Mouse (Mus musculus) CH12F3 (cell line): Measurements from ENCODE around the gene Aif1l.
"Not testable (repeated sequence)": the region's sequence is repeated elsewhere in the genome, so short reads cannot be mapped to it uniquely, and the experiment has no call there.

Experiments used
- in situ Hi-C: fragments of 300-500 bp; cut with MboI; formaldehyde crosslinking; loops from 2 replicates; pipeline ENCODE4 v1.14.3; 2020; ENCODE audit warnings: low sequenced_read_pairs

The Aif1l gene

DNA sequence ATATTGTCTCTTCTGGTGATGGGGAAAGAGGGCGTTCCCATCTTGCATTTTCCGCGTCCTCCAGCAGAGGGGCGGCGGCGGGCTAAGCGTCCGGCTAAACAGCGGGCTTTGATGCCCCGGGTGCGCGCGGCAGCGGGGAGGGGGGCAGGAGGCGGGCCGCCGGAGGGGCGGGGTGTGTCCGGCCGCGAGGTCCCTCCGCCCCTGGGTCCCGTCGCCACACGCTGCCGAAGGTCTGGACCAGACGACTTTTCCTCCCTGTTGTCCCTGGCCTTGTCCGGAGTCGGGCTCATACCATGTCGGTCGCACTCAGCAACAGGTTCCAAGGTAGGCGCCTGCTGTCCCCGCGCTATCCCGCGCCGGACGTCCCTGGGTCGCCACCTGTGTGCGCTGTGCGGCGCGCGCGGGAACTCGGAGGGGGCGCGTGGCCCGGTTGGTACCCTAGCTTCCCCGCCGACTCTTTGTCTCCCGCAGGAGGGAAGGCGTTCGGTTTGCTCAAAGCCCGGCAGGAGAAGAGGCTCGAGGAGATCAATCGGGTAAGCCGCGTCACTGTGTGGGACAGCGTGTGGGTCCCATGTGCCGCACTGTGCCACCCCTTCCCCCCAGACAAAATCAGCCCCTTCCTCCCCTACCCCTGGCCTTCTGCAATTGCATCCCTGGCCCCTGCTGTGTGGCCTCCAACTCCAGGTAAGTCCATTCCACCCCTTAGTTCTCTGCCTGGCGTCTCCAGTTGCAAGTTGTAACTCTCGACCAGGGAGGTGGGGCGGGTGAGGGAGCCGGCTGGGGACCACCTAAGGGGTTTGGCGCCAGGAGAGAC, at the start of gene Aif1l:
Gene Aif1l, plus strand, starts transcription at position 82 of the 814 bp plus-strand sequence.
- in situ Hi-C loops: no loop called here

DNA sequence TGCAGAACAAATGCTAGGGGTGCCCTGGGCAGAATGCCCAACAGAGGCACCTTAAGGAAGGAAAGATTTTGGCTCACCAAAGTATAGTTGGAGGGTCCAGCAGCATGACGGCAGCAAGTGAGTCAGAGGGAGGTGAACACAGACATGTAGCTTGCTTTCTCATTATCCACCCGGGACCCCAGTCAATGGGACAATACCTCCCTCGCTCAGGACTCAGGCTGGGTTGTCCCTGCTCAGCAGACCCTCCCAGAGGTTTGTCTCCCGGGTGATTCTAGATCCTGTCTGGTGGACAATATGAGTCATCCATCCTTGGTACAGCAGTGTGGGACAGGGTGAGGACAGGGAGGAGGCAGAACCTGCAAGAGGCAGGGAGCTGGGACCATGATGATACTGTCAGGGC, 49.0 kb upstream of the Aif1l start:
- in situ Hi-C loops: no loop called here

DNA sequence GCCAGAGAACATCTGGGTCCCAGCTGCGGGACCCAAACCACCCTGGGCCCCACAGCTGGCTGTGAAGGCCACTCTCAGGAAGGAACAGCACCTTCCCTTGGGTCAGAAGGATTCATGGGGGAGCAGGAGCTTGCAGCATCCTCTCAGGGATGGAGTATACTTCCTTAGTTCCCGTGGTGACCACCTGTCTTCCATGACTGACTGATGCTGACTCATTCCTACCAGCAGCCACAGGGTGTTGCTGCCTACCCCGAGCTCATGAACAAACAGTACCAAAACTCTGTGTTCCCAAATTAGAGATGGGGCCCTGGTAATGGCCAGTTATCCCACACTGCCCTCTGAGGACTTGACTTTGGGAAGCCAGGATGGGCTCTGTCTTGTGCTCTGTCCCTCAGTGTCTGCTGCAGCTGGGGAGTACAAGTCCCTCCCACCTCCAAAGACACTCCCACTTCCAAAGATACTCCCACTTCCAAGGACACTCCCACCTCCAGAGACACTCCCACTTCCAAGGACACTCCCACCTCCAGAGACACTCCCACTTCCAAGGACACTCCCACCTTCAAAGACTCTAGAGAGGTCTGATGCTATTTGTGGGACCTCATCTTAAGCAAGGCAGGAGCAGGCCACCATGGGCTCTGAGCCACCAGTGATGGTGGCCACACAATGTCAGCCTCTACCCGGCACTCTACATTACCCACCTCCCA, 48.1 kb upstream of the Aif1l start:
- in situ Hi-C loops: no loop called here

DNA sequence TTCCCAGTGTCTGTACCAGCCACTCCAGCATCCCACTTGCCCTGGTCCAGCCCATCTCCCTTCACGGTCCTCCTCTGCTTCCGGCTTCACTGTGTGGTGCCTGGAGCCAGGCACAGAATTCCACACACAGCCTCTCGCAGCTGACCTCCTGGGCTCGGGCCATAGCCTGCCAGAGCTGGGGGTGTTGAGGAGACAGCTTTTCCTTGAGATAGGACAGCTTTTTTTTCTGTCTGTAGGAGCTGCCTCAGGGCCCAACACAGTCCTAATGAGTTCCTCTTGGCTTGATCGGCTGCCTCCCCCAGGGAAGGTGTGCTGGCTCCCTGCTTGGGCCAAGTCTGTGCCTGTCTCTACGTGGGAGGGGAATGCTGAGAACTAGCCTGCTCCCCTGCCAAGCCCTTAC, 45.9 kb upstream of the Aif1l start:
- in situ Hi-C loops: no loop called here

DNA sequence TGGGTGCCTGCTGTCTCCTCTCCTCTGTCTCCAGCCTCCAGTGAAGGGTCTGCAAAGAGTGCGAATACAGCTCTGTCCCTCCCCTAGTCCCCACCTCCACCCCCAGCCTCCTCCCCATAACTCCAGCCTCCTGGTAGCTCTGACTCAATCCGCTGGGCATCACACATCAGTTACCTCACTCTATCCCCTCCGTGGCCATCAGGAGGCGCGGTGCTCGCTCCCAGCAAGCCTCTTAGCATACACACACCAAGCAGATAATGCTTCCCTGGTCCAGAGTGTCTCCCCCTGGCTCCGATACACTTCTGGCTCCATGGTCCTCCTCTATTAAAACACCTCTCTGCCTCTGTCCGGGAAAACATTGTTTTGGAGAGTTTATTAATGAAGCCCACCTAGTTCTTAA, 45.3 kb upstream of the Aif1l start:
- in situ Hi-C loops: no loop called here

DNA sequence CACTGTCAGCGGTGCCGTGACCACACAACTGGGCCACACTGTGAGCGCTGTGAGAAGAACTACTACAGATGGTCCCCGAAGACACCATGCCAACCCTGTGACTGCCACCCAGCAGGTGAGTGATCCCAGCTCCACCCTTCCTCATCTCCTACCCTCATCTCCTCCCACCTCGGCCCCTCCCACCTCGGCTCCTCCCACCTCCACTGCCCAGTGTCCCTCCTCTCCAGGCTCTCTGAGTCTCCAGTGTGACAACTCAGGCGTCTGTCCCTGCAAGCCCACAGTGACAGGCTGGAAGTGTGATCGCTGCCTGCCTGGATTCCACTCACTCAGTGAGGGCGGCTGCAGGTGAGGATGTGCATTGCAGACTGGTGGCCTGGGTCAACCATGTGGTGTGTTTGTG, 44.3 kb upstream of the Aif1l start:
- in situ Hi-C loops: no loop called here

DNA sequence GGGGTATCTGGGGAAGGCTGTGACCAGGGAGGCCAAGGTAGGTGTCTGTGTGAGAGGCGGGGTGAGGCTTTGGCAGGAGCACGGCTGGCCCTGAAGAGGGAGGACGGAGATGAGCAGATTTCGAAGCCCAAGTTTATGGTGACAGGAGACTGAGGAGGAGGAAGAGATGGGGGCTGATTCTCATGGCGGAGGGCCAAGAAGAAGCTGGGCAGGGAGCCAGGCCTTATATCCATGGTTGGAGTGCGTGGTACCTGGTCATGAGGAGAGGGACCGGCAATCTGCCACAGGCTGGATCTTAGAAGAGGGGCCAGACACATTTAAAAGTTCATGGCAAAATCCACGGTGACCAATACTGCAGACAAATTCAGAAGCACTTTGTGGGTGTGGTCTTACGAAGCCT, 43.5 kb upstream of the Aif1l start:
- in situ Hi-C loops: no loop called here

DNA sequence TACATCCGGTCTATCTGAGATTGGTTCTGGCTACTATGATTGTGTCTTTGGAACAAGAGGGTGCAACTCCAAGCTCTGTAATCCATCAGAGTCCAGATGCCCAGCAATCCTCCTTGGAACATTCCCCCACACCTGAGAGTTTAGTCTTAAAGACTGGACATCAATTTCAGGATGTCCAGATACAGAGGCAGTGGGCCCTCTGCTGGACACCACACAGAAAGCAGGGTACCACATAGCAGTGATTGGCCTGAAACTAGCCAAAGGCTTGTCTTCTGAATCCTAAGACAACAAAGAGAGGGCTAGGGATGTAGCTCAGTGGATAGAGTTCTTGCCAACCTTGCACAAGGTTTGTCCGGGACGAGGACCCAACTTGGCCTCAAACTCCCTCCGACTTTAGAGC, 37.4 kb upstream of the Aif1l start:
- in situ Hi-C loops: no loop called here

DNA sequence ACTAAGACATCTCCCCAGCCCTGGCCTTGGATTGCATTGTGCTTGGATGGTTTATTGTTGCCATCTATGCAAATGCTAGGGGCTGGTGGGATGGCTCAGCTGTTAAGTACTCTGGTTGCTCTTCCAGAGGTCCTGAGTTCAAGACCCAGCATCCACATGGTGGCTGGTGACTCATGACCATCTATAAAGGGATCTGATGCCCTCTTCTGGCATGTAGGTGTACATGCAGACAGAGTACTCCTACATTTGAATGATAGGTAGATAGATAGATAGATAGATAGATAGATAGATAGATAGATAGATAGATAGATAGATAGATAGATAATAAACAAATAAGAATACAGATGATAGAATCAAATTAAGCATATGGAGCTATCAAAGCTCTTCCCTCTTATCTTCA, 35.7 kb upstream of the Aif1l start:
- in situ Hi-C loops: not testable (repeated sequence)

DNA sequence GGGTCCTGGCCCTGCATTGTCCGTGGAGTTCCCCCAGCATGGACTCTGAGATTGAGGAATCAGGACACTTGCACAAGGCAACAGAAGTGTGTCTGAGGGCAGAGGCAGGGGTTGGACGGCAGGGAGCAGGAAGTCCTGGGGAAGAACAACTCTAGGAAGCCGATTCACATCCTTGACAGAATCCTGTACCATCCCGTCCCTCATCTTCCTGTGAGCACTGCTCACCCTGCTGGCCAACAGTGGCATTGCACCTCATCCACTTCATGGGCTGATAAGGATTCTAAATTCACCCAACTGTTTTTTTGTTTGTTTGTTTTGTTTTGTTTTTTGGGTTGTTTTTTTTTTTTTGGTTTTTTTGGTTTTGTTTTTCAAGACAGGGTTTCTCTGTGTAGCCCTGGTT, 34.8 kb upstream of the Aif1l start:
- in situ Hi-C loops: no loop called here

DNA sequence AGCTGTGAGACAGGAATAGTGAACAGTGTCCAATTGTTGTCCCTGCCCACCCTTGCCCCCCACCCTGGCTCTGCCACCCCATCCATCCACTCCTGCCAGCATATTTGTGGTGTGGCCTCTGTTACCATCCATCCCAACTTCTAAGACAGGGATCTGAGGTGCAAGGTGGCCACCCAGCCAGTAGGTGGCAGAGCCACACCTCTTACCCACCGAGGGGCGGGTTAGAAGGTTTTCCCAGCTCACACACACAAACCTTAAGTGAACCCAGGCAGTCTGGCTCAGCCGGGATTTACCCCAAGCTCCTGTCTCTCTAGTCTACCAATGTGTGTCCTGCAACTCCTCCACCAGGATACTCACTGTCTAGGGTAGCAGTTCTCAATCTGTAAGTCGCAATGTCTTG, 32.3 kb upstream of the Aif1l start:
- in situ Hi-C loops: no loop called here

DNA sequence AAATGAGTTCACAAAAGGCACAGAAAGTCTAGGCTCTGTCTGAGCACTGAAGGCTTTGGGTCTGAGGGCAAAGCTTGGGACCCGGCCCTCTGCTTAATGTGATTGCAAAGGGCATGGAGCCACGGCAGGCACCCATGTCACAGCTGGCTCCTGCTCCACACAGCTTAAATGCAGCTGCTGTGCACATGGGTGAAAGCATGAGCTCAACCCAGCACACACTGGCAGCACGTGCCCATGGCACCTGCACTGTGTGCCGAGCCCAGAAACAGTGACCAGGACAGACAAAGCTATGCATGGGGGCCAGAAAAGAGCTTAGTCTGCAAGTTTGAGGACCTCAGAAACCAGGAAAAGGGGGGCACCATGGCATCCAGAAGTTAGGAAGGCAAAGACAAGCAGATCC, 26.3 kb upstream of the Aif1l start:
- in situ Hi-C loops: no loop called here

DNA sequence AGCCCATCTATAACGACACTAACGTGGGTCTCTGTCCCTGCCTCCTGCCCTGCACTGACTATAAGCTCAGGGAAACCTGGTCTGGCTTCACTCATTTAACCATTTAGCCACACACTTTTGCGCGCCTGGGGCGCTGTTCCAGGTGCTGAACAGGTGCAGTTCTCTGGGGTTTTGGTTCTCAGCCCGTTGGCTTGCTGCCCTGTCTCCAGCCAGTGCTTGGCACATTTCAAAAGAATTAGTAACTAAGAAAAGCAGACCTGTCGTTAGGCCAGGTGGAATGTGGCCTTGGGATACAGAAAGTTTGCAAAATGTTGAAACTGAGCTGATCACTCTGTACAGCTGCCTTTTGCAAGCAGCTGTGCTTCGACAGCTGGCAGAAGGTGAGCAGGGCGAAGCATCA, 25.1 kb upstream of the Aif1l start:
- in situ Hi-C loops: no loop called here

DNA sequence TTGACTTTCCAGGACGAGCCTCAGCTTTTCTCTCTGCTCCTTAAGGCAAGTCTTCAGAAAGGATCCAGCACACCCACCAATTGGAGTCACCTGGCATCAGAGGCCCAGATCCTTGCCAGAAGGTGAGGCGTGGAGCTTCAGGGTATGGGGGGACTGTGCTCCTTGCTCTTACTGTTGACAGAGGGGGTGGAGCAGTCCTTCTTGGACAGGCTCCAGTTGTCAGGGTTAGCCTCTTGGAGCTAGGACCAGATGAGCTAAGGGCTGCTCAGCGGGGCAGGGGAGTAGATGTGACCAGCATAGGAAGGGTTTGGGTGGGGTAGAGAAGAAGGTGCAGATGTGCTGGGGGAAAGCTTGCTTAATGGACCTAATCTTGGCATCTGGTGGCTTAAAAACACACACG, 24.0 kb upstream of the Aif1l start:
- in situ Hi-C loops: no loop called here

DNA sequence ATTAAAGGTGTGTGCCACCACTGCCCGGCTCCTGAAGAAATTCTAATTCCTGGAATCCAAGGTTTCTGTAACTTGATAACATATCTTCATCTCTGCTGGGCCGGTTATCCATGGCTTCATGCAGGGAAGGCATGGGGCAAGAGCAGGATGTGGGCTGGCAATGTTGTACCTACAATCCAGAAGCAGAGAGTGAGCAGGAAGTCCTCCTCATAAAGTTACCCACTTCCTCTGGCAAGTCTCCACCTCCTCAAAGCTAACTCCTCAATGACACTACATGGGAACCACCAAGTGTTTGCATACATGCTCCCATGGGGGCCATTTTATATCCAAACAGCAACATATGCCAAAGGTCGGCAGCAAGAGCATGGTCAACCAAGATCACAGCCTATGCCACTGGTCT, 20.3 kb upstream of the Aif1l start:
- in situ Hi-C loops: no loop called here

DNA sequence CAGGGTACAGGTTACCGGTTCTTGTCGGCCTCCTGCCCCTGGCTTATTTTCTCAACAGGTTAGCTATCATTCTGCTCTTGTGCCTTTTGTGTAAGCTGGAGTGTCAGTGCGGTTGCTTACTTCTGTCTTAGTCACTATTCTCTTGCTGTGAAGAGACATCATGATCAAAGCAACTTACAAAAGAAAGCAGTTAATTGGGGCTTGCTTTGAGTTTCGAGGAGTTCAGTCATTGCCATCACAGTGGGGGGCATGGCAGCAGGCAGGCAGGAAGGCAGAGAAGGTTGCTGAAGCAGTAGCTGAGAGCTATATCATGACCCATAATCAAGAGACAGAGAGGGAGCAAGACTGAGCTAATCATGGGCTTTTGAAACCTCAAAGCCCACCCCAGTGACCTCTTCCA, 15.4 kb upstream of the Aif1l start:
- in situ Hi-C loops: no loop called here

DNA sequence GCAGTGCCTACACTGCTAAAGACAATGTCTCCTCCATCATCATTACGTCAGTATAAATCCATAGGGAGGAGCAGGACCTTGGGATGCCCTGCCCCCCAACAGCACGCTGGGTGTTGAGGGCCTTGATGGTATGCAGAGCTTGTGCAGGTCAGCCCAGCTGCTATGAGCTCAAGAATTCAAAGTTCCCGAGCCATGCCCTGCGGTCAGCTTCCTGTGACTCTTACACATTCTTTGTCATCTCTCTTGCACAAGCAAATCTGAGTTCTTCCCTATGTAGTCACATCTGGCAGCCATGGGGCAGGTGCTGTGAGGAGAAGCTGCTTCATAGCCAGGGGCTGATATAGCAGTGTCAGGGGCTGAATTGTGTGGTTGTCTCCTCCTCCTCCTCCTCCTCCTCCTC, 14.9 kb upstream of the Aif1l start:
- in situ Hi-C loops: no loop called here

DNA sequence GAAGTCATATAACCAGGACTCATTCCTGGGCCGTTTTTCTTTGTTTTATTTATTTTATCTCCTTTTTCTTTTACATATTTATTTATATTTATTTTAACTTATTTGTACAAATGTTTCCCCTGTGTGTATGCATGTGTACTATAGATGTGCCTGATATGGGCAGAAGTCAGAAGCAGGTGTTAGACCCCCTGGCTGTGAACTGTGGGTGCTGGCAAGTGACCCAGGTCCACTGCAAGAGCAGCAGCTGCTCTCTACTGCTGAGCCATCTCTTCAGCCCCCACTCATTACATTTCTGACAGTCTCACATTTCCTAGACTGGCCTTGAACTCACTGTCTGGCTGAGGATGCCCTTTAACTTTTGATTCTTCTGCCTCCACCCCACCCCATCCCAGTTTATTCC, 11.6 kb upstream of the Aif1l start:
- in situ Hi-C loops: no loop called here

DNA sequence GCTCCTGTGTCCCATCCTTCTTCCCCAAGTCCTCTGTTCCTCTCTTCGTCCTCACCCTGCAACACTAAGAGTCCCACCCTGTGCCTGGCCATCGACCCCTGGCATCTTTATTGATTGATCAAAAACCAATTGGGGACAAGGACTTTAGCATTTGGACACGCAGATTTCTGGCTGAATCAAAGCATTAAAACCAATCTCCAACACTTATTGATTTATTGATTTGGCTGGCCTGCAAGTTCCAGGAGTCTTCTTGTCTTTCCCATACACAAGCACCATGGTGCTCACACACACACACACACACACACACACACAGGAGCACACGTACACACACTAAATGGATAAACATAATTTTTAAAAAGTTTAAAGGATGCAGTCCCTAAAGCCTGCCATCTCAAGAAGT, 6.9 kb upstream of the Aif1l start:
- in situ Hi-C loops: no loop called here

DNA sequence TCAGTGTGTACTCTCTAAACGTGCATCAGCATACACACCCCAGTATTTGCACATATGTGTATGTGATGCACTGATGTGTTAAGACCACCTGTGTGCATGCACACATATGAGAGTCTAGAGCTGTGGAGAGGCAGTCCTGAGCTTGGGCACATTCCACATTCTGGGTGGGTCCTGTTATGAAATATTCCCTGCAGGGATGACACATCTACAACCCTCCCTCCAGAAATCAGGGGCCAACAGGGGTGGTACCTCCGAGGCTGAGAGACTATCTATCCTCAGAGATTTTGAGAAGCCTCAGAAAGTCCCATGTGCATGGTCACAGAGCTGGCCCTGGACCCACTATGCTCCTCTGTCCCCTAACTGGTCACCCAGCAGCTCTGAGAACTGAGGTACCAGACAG, 4.4 kb upstream of the Aif1l start:
- in situ Hi-C loops: no loop called here

DNA sequence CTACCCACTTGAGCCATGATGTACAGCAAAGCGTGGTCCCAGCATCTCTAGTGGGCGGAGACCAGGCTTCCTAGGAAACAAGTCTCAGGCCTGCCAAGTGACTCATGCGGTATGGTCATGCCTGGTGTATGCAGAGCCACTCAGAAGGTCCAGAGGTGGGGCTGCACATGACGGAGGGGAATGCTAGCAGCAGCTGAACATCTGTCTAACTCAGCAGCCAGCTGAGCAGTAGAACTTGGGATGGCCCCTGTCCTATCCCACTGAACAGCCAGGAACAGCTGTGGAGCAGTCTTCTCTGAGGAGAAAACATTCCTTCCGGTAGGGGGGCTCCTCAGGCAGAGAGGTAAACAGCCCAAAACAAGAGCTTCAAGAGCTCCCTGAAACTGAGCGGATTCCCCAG, 1.5 kb upstream of the Aif1l start:
- in situ Hi-C loops: no loop called here

DNA sequence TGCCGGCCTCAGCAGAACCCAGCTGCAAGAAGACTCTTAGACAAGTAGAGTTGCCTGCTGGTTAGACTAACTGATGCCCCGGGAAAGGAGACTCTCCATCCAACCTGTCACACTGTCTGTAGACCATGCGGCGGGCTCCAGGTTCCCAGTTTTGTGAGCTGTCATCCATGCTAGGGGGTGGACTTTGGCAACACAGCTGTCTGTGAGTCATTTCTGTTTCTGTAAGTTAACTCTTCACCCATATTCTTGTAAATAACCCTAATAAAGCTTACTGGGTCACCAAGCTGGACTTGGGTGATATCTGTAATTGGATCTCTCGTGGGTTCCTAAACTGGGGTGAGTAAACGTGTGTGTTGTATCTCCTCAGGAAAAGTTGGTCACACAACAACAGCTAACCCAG, 1.1 kb upstream of the Aif1l start:
- in situ Hi-C loops: no loop called here

DNA sequence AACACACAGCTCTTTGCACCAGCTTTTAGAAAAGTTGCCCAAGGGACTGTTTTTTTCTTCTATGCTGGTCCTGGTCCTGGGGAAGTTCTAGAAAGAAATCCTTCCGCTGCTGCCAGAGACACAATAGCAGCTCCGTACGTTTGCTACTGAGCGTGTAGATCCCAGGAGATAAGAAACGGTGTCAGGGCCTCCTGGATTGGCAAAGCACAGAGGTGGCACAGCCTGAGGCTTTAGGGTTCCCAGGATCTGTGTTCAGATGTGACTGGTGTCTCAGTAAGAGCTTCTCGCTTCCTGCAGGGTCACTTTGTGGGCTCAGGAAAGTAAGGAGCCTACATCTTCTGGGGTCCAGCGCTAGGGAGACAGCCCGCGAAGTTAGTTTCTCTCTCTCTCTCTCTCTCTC, 1.0 kb downstream of the Aif1l start:
- in situ Hi-C loops: no loop called here
